Mouse (Mus musculus) thymus, adult 2 months (tissue): ENCODE measurements around the gene Ush1c.
A peak's percentile ranks its signal among the peaks of the same experiment; 100 is the strongest.

Experiments used
- CTCF ChIP-seq: fragments of 200-500 bp; IDR thresholded peaks from 2 replicates; pipeline ENCODE4 v1.5.1; 2012; ENCODE audit warnings: mild to moderate bottlenecking, control low read depth, low read length, moderate library complexity, borderline replicate concordance; ENCODE audit not compliant: control insufficient read depth, poor library complexity, insufficient read depth; ENCODE audit errors: extremely low read depth
- POLR2A ChIP-seq: fragments of 200-500 bp; IDR thresholded peaks from 2 replicates; pipeline ENCODE4 v1.6.1; 2012; ENCODE audit warnings: mild to moderate bottlenecking, low read length, control low read depth, moderate library complexity; ENCODE audit not compliant: control insufficient read depth, poor library complexity, insufficient read depth; ENCODE audit errors: extremely low read depth

GRCm38 (mm10) chr7:46204046-46204471, 34.2 kb downstream of the Ush1c start:
- TF ChIP-seq CTCF: 0 out of 2 replicates have a peak, but pooled peaks have one; percentile 33
- TF ChIP-seq POLR2A: no peak
